Mouse (Mus musculus): ENCODE results near the gene Ly6g5b. TPM values are rescaled to one million over a fixed set of nuclear protein-coding genes. Genes with fewer than 3 reads are reported as not detected.
A peak's percentile ranks its signal among the peaks of the same experiment; 100 is the strongest.

The Ly6g5b gene
- polyA plus RNA-seq, 1 experiment from 2014 or later, result 0.63 TPM

DNA sequence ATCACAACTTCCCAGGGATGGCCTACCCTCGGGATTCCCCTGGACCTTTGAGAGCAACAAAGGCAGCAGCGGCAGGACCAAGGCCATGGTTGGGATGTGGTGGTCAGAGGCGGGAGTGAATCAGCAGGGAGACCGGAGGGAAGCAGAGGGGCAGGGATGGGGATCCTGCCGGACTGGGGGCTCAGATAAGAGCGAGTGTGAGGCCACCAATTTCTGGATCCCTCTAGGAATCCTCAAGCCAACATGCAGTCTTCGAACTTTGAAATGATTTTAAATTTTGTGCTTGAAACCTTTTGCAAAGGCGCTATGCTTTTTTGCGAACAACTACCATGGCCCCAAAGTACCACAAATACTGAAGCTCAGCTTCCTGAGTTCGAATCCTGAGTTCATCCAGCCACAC, 49.1 kb downstream of the Ly6g5b start, which contains the start of gene Mpig6b:
Gene Mpig6b (minus strand): TSS at position 101 of the 400 bp plus-strand sequence.
- Histone ChIP-seq H3K9me3 (replicated peaks; ENCODE audit: control insufficient read depth, low read length) (no peaks in the 10 kb centered on the region), H3K4me3 (ENCODE audit: low read length) (peak within 1 kb of the TSS; percentile 47), H3K27me3 (ENCODE audit: control insufficient read depth, insufficient read depth, low read length) (peaks cover 28% of the 10 kb centered on the region), H3K4me1 (ENCODE audit: control insufficient read depth, insufficient read depth, low read length) (peaks cover 13% of the 10 kb centered on the region), H3K4me2 (ENCODE audit: low read depth, low read length) (peak within 1 kb of the TSS; percentile 74), H3K9ac (ENCODE audit: low read length) (peak within 1 kb of the TSS; percentile 50; the same call in 1 of the 2 replicates), H3K27ac (ENCODE audit: low read length) (no peak within 1 kb of the TSS), H3K36me3 (ENCODE audit: control insufficient read depth, insufficient read depth) (peaks cover 5% of the 10 kb centered on the region; the same call in 1 of the 2 replicates)
- 42% methylated on average over 10 of the region's 10 CpGs for WGBS
- no peak for ATAC-seq (replicated peaks; ENCODE audit: extremely low read depth, insufficient read depth, low FRiP score)

DNA sequence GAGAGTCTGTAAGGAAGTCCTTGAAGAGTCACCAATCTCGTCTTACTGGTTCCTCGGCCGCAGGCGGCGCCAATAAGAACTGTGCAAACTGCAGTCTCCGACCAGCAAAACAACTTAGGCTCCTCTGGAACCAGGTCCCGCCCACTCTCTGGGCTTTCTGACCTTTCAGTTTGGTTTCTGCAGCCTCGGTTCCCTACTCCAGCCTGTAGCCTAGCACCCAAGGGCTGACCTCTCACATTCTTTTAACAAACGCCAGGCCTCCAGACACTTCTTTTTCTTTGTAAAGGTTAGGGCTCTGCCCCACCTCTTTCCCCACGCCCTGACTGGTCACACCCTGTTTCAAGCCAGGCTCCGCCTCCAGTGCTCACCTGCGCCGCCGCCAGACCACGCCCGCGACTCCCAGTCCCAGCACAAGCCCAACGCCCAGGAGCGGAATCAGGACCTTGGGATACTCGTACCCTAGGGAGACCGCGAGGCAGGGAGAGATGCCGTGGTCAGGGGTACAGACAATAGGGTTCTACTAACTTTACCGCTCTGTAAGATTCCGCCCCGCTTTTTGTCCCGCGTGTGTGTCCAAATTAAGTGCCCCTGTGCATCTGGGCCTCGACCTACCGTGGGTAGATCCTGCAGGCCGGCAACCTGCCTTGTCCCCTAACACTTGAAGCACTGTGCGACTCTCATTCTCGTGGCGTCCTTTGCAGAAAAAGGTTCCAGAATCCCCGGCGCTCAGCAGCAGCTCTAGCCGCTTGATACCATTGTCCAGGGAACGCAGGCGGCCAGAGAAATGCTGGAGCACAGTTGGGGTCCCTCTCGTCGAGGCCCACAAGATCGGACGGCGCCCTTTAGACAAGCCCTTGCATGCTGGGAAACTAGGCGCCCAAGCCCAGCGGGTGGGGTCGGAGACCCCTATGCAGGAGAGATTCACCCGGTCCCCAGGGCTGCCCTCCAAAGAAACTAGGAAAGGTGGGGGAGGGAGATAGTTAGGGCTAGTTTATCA, 50.0 kb downstream of the Ly6g5b start, which contains the start of gene Ly6g6c:
Gene Ly6g6c (plus strand): TSS at position 438 of the 997 bp plus-strand sequence.
- ATAC-seq (replicated peaks; ENCODE audit: extremely low read depth, insufficient read depth, low FRiP score), result peak; percentile 35; the same call in 1 of the 2 replicates
- H3K4me1 ChIP-seq (ENCODE audit: control insufficient read depth, insufficient read depth, low read length), result peaks cover 15% of the 10 kb centered on the region
- H3K4me3 ChIP-seq (ENCODE audit: low read length), result peak within 1 kb of the TSS; percentile 47
- H3K4me2 ChIP-seq (ENCODE audit: low read depth, low read length), result peak within 1 kb of the TSS; percentile 74
- H3K9ac ChIP-seq (ENCODE audit: low read length), result peak within 1 kb of the TSS; percentile 50; the same call in 1 of the 2 replicates
- peaks cover 28% of the 10 kb centered on the region for H3K27me3 ChIP-seq (ENCODE audit: control insufficient read depth, insufficient read depth, low read length)
- H3K36me3 ChIP-seq (ENCODE audit: control insufficient read depth, insufficient read depth), result peaks cover 11% of the 10 kb centered on the region; the same call in 1 of the 2 replicates
- no peaks in the 10 kb centered on the region for H3K9me3 ChIP-seq (replicated peaks; ENCODE audit: control insufficient read depth, low read length)
- H3K27ac ChIP-seq (ENCODE audit: low read length), result no peak within 1 kb of the TSS
- WGBS, result 3% methylated on average over 48 of the region's 48 CpGs

DNA sequence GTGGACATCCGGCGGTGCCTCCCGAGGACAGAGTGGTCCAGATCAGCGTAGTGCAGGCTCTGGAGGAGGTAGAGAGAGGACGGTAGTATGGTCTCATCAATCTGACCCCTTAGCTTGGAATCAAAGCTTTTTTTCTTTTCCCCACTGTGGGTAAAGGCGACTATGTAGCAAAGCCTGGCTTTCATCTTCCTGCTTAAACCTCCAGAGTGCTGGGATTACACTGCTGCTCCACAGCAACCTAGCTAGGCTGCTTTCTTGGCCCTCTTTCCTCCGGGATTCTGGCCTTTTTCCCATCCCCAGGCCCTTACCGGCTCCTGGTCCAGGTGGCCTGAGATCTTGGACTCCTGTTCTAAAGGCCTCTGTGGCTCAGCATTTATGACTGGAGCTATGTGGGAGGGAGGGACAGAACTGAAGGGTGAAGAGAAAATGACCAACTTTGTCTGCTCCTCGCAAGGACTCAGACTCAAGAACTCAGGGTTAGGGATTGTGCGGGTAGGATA, 50.8 kb downstream of the Ly6g5b start:
- Histone ChIP-seq H3K27me3 (ENCODE audit: control insufficient read depth, insufficient read depth, low read length) (peaks cover 28% of the 10 kb centered on the region), H3K27ac (ENCODE audit: low read length) (no peak overlapping the region)

More for the DNA sequence above, 50.8 kb downstream of the Ly6g5b start:
- H3K9ac ChIP-seq (ENCODE audit: low read length), result no peak overlapping the region
- WGBS, result 31% methylated on average over 10 of the region's 10 CpGs
- no peak for ATAC-seq (replicated peaks; ENCODE audit: extremely low read depth, insufficient read depth, low FRiP score)
- H3K4me3 ChIP-seq (ENCODE audit: low read length), result peak overlapping the region; percentile 47
- peaks cover 20% of the 10 kb centered on the region for H3K4me1 ChIP-seq (ENCODE audit: control insufficient read depth, insufficient read depth, low read length)
- H3K36me3 ChIP-seq (ENCODE audit: control insufficient read depth, insufficient read depth), result peaks cover 11% of the 10 kb centered on the region; the same call in 1 of the 2 replicates
- H3K4me2 ChIP-seq (ENCODE audit: low read depth, low read length), result peak overlapping the region; percentile 74
- no peaks in the 10 kb centered on the region for H3K9me3 ChIP-seq (replicated peaks; ENCODE audit: control insufficient read depth, low read length)

Other genes with a start within 250 kb of the Ly6g5b start
- gene Zbtb12, start 235.9 kb downstream of the Ly6g5b start, polyA plus RNA-seq (2015; fragmentation: Nextera tagmentation; extraction: Ambion mirVana), result 1.4 and 1.5 TPM in 2 replicates
- not detected in 2 replicates for gene Gm20547, start 233.4 kb downstream of the Ly6g5b start, polyA plus RNA-seq (2015; fragmentation: Nextera tagmentation; extraction: Ambion mirVana)
- gene C2, start 217.2 kb downstream of the Ly6g5b start, polyA plus RNA-seq (2015; fragmentation: Nextera tagmentation; extraction: Ambion mirVana), result 2.2 and 2.6 TPM in 2 replicates
- gene Ehmt2, start 217.0 kb downstream of the Ly6g5b start, polyA plus RNA-seq (2015; fragmentation: Nextera tagmentation; extraction: Ambion mirVana), result 39.5 and 41.5 TPM in 2 replicates
- 0.16 and 0.68 TPM in 2 replicates for gene Slc44a4, start 201.0 kb downstream of the Ly6g5b start, polyA plus RNA-seq (2015; fragmentation: Nextera tagmentation; extraction: Ambion mirVana)
- gene Neu1, start 184.2 kb downstream of the Ly6g5b start, polyA plus RNA-seq (2015; fragmentation: Nextera tagmentation; extraction: Ambion mirVana), result 20.1 and 20.4 TPM in 2 replicates
- 0.11 and 0.18 TPM in 2 replicates for gene Hspa1b, start 156.2 kb downstream of the Ly6g5b start, polyA plus RNA-seq (2015; fragmentation: Nextera tagmentation; extraction: Ambion mirVana)
- not detected in 2 replicates for gene Gm20481, start 145.5 kb downstream of the Ly6g5b start, polyA plus RNA-seq (2015; fragmentation: Nextera tagmentation; extraction: Ambion mirVana)
- gene Hspa1a, start 143.3 kb downstream of the Ly6g5b start, polyA plus RNA-seq (2015; fragmentation: Nextera tagmentation; extraction: Ambion mirVana), result 3.9 and 4.4 TPM in 2 replicates
- gene Hspa1l, start 142.7 kb downstream of the Ly6g5b start, polyA plus RNA-seq (2015; fragmentation: Nextera tagmentation; extraction: Ambion mirVana), result 3.1 and 4.2 TPM in 2 replicates
- 132 and 134 TPM in 2 replicates for gene Lsm2, start 133.6 kb downstream of the Ly6g5b start, polyA plus RNA-seq (2015; fragmentation: Nextera tagmentation; extraction: Ambion mirVana)
- gene Vars, start 114.4 kb downstream of the Ly6g5b start, polyA plus RNA-seq (2015; fragmentation: Nextera tagmentation; extraction: Ambion mirVana), result 69.9 and 75.0 TPM in 2 replicates
- 0.27 and 0.34 TPM in 2 replicates for gene Vwa7, start 98.8 kb downstream of the Ly6g5b start, polyA plus RNA-seq (2015; fragmentation: Nextera tagmentation; extraction: Ambion mirVana)
- gene Sapcd1, start 87.4 kb downstream of the Ly6g5b start, polyA plus RNA-seq (2015; fragmentation: Nextera tagmentation; extraction: Ambion mirVana), result 1.9 and 3.0 TPM in 2 replicates
- 3.5 and 3.7 TPM in 2 replicates for gene Msh5, start 68.7 kb downstream of the Ly6g5b start, polyA plus RNA-seq (2015; fragmentation: Nextera tagmentation; extraction: Ambion mirVana)
- gene Clic1, start 65.5 kb downstream of the Ly6g5b start, polyA plus RNA-seq (2015; fragmentation: Nextera tagmentation; extraction: Ambion mirVana), result 349 and 372 TPM in 2 replicates
- gene Ddah2, start 56.4 kb downstream of the Ly6g5b start, polyA plus RNA-seq (2015; fragmentation: Nextera tagmentation; extraction: Ambion mirVana), result 171 and 193 TPM in 2 replicates
- gene Ly6g6c, start 50.0 kb downstream of the Ly6g5b start, polyA plus RNA-seq (2015; fragmentation: Nextera tagmentation; extraction: Ambion mirVana), result 0.17 TPM in 1 of 2 replicates, not detected in the other
- 0.16 and 0.54 TPM in 2 replicates for gene Mpig6b, start 49.2 kb downstream of the Ly6g5b start, polyA plus RNA-seq (2015; fragmentation: Nextera tagmentation; extraction: Ambion mirVana)
- gene Ly6g6e, start 38.5 kb downstream of the Ly6g5b start, polyA plus RNA-seq (2015; fragmentation: Nextera tagmentation; extraction: Ambion mirVana), result 0.72 and 0.84 TPM in 2 replicates
- 1.9 and 3.4 TPM in 2 replicates for gene Ly6g6d, start 37.4 kb downstream of the Ly6g5b start, polyA plus RNA-seq (2015; fragmentation: Nextera tagmentation; extraction: Ambion mirVana)
- 0.29 and 0.39 TPM in 2 replicates for gene Ly6g6f, start 29.8 kb downstream of the Ly6g5b start, polyA plus RNA-seq (2015; fragmentation: Nextera tagmentation; extraction: Ambion mirVana)
- 80.9 and 83.3 TPM in 2 replicates for gene Abhd16a, start 26.2 kb downstream of the Ly6g5b start, polyA plus RNA-seq (2015; fragmentation: Nextera tagmentation; extraction: Ambion mirVana)
- 0.72 TPM in 1 of 2 replicates, not detected in the other for gene Ly6g5c, start 7.1 kb downstream of the Ly6g5b start, polyA plus RNA-seq (2015; fragmentation: Nextera tagmentation; extraction: Ambion mirVana)
- 13.6 and 14.9 TPM in 2 replicates for gene Gpank1, start 6.0 kb upstream of the Ly6g5b start, polyA plus RNA-seq (2015; fragmentation: Nextera tagmentation; extraction: Ambion mirVana)
- gene Csnk2b, start 6.6 kb upstream of the Ly6g5b start, polyA plus RNA-seq (2015; fragmentation: Nextera tagmentation; extraction: Ambion mirVana), result 224 and 232 TPM in 2 replicates
- gene D17H6S53E, start 10.9 kb upstream of the Ly6g5b start, polyA plus RNA-seq (2015; fragmentation: Nextera tagmentation; extraction: Ambion mirVana), result 10.1 and 10.2 TPM in 2 replicates
- 0.60 and 0.89 TPM in 2 replicates for gene Apom, start 16.6 kb upstream of the Ly6g5b start, polyA plus RNA-seq (2015; fragmentation: Nextera tagmentation; extraction: Ambion mirVana)
- 37.5 and 40.5 TPM in 2 replicates for gene Bag6, start 19.8 kb upstream of the Ly6g5b start, polyA plus RNA-seq (2015; fragmentation: Nextera tagmentation; extraction: Ambion mirVana)
- gene Prrc2a, start 49.5 kb upstream of the Ly6g5b start, polyA plus RNA-seq (2015; fragmentation: Nextera tagmentation; extraction: Ambion mirVana), result 103 and 113 TPM in 2 replicates
- gene Aif1, start 60.6 kb upstream of the Ly6g5b start, polyA plus RNA-seq (2015; fragmentation: Nextera tagmentation; extraction: Ambion mirVana), result 6.0 and 10.9 TPM in 2 replicates
- 7.9 and 8.2 TPM in 2 replicates for gene Lst1, start 73.0 kb upstream of the Ly6g5b start, polyA plus RNA-seq (2015; fragmentation: Nextera tagmentation; extraction: Ambion mirVana)
- gene Ltb, start 79.0 kb upstream of the Ly6g5b start, polyA plus RNA-seq (2015; fragmentation: Nextera tagmentation; extraction: Ambion mirVana), result 3.5 and 6.4 TPM in 2 replicates
- gene Tnf, start 86.6 kb upstream of the Ly6g5b start, polyA plus RNA-seq (2015; fragmentation: Nextera tagmentation; extraction: Ambion mirVana), result 0.20 and 0.33 TPM in 2 replicates
- gene Lta, start 89.9 kb upstream of the Ly6g5b start, polyA plus RNA-seq (2015; fragmentation: Nextera tagmentation; extraction: Ambion mirVana), result 0.27 and 0.79 TPM in 2 replicates
- gene Gm16181, start 105.4 kb upstream of the Ly6g5b start, polyA plus RNA-seq (2015; fragmentation: Nextera tagmentation; extraction: Ambion mirVana), result 0.41 and 1.2 TPM in 2 replicates
- 10.1 and 10.4 TPM in 2 replicates for gene Atp6v1g2, start 118.2 kb upstream of the Ly6g5b start, polyA plus RNA-seq (2015; fragmentation: Nextera tagmentation; extraction: Ambion mirVana)
- gene Nfkbil1, start 120.4 kb upstream of the Ly6g5b start, polyA plus RNA-seq (2015; fragmentation: Nextera tagmentation; extraction: Ambion mirVana), result 8.4 and 8.8 TPM in 2 replicates
- gene Ddx39b, start 126.3 kb upstream of the Ly6g5b start, polyA plus RNA-seq (2015; fragmentation: Nextera tagmentation; extraction: Ambion mirVana), result 256 and 260 TPM in 2 replicates
- gene H2-D1, start 147.3 kb upstream of the Ly6g5b start, polyA plus RNA-seq (2015; fragmentation: Nextera tagmentation; extraction: Ambion mirVana), result 90.5 and 110 TPM in 2 replicates
- gene H2-Q1, start 205.0 kb upstream of the Ly6g5b start, polyA plus RNA-seq (2015; fragmentation: Nextera tagmentation; extraction: Ambion mirVana), result not detected in 2 replicates
- 0.82 and 2.1 TPM in 2 replicates for gene H2-Q2, start 226.8 kb upstream of the Ly6g5b start, polyA plus RNA-seq (2015; fragmentation: Nextera tagmentation; extraction: Ambion mirVana)